In the genomic region with DNA sequence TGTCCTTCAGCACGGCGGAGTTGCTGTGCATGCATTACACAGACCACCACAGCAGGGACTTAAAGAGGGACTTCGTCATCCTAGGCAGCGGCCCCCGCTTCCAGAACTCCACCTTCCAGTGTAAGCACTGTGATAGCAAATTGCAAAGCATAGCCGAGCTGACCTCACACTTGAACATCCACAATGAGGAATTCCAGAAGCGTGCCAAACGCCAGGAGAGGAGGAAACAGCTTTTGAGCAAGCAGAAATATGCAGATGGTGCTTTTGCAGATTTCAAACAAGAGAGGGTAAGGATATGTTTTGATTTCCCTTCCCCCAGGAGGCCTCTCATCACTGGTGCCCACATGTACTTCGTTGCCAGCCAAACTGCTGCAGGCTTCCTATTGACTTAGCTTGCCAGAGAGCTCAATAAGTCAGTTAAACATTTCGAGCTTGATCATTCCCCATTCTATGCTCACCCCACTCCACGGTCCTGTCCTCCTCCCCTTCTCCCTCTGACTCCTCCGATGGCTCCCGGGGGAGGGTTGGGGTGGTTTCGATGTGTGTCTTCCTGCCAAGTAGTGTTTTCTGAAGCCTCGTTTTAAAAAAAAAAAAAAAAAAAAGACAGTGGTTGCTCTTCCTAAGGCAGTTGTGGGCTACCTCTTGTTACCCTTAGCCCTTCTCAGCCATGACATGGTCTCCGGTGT, we compare ENCODE assay signal across 10 mouse cellular contexts.
A peak's percentile ranks its signal among the peaks of the same experiment; 100 is the strongest.
DNase-seq lines count a peak whose midpoint lies in the region; ATAC-seq and TF ChIP-seq lines count a peak whose summit lies in the region.
"Had no signal": no experiment of that assay in that cellular context is flagged by ENCODE, and none has a peak within 500 bp of the region (broad histone marks: within the 10 kb centered on the region; RNA-seq: fewer than 3 reads in every experiment).

No protein-coding gene starts in this region.

- H3K9ac ChIP-seq in forebrain, postnatal 0 days = no peak overlapping the region
- H3K9ac ChIP-seq in forebrain, embryonic 13.5 days = no peak overlapping the region
- no peak overlapping the region for H3K9ac ChIP-seq in lung, postnatal 0 days (replicated peaks; ENCODE audit: low read depth)
- H3K9ac ChIP-seq: embryonic facial prominence, embryonic 13.5 days had no signal

- WGBS in forebrain, postnatal 0 days = 54% methylated on average over 16 of the region's 16 CpGs
- WGBS in forebrain, embryonic 13.5 days = 86% methylated on average over 16 of the region's 16 CpGs
- 37% methylated on average over 16 of the region's 16 CpGs for WGBS in lung, postnatal 0 days

- peak; percentile 42 for ATAC-seq in forebrain, postnatal 0 days
- no peak for ATAC-seq in forebrain, embryonic 13.5 days
- ATAC-seq in lung, postnatal 0 days = peak; percentile 82
- ATAC-seq in CD4-positive, CD25-positive, alpha-beta regulatory T cell, adult 4 months = no peak
- no peak for ATAC-seq in erythroid progenitor cell, adult 5-6 weeks (replicated peaks; ENCODE audit: low FRiP score, poor library complexity, severe bottlenecking)

- H3K4me3 ChIP-seq in forebrain, postnatal 0 days (ENCODE audit: low read depth, low read length) = no peak overlapping the region
- H3K4me3 ChIP-seq in forebrain, embryonic 13.5 days = no peak overlapping the region
- no peak overlapping the region for H3K4me3 ChIP-seq in lung, postnatal 0 days (ENCODE audit: low read depth, low read length)
- H3K4me3 ChIP-seq: embryonic facial prominence, embryonic 13.5 days had no signal

- no peak for TF ChIP-seq EP300 in lung, postnatal 0 days (IDR thresholded peaks at IDR 0.05)

- H3K4me1 ChIP-seq in forebrain, postnatal 0 days (ENCODE audit: insufficient read depth) = no peaks in the 10 kb centered on the region
- no peaks in the 10 kb centered on the region for H3K4me1 ChIP-seq in forebrain, embryonic 13.5 days
- no peaks in the 10 kb centered on the region for H3K4me1 ChIP-seq in lung, postnatal 0 days (ENCODE audit: insufficient read depth, low read depth, low read length)

- DNase-seq in forebrain, postnatal 0 days = no peak
- DNase-seq in brain, adult 2 months (ENCODE audit: low read depth, low spot score) = peak; percentile 82
- peak; percentile 36 for DNase-seq in kidney, postnatal 10 days
- DNase-seq in lung, postnatal 0 days (ENCODE audit: low spot score) = peak; percentile 83
- DNase-seq in adrenal gland, adult 8-10 months = no peak
- DNase-seq: adrenal gland, postnatal 36 days had no signal

- no peaks in the 10 kb centered on the region for H3K27me3 ChIP-seq in forebrain, postnatal 0 days (ENCODE audit: insufficient read depth, low read length)
- no peaks in the 10 kb centered on the region for H3K27me3 ChIP-seq in forebrain, embryonic 13.5 days
- H3K27me3 ChIP-seq in lung, postnatal 0 days (replicated peaks; ENCODE audit: insufficient read depth, low read length) = no peaks in the 10 kb centered on the region
- H3K27me3 ChIP-seq: embryonic facial prominence, embryonic 13.5 days had no signal

- peaks cover 84% of the 10 kb centered on the region for H3K36me3 ChIP-seq in forebrain, postnatal 0 days (ENCODE audit: insufficient read depth)
- H3K36me3 ChIP-seq in forebrain, embryonic 13.5 days (ENCODE audit: poor library complexity, severe bottlenecking) = peaks cover 99% of the 10 kb centered on the region
- peaks cover 15% of the 10 kb centered on the region; the same call in 1 of the 2 replicates for H3K36me3 ChIP-seq in lung, postnatal 0 days (ENCODE audit: insufficient read depth, low read length)

- no peak for TF ChIP-seq CTCF in forebrain, postnatal 0 days (IDR thresholded peaks at IDR 0.05; ENCODE audit: low read depth)
- TF ChIP-seq CTCF in lung, postnatal 0 days (IDR thresholded peaks at IDR 0.05) = no peak

- H3K4me2 ChIP-seq in forebrain, postnatal 0 days (ENCODE audit: low read depth) = no peak overlapping the region
- no peak overlapping the region for H3K4me2 ChIP-seq in forebrain, embryonic 13.5 days
- H3K4me2 ChIP-seq in lung, postnatal 0 days (replicated peaks; ENCODE audit: low read depth, low read length) = 0 out of 2 replicates have a peak overlapping the region, but pooled peaks have one; percentile 28
- H3K4me2 ChIP-seq: embryonic facial prominence, embryonic 13.5 days had no signal

- H3K27ac ChIP-seq in forebrain, postnatal 0 days (ENCODE audit: low read depth, low read length) = peak overlapping the region; percentile 21; the same call in 1 of the 2 replicates
- H3K27ac ChIP-seq in forebrain, embryonic 13.5 days = no peak overlapping the region
- no peak overlapping the region; the same call in 1 of the 2 replicates for H3K27ac ChIP-seq in lung, postnatal 0 days (ENCODE audit: low read length)
- H3K27ac ChIP-seq: embryonic facial prominence, embryonic 13.5 days had no signal

- H3K9me3 ChIP-seq in forebrain, postnatal 0 days (ENCODE audit: low read length) = no peaks in the 10 kb centered on the region
- H3K9me3 ChIP-seq in forebrain, embryonic 13.5 days (replicated peaks) = no peaks in the 10 kb centered on the region
- no peaks in the 10 kb centered on the region for H3K9me3 ChIP-seq in lung, postnatal 0 days (ENCODE audit: low read length)
- H3K9me3 ChIP-seq: embryonic facial prominence, embryonic 13.5 days had no signal

Comparison
In these comparisons a context has a peak if more than half of its experiments do, and no peak if none do; other contexts are left out.
1. ATAC-seq: peak in forebrain, postnatal 0 days (single experiment) and lung, postnatal 0 days (single experiment); none in forebrain, embryonic 13.5 days (single experiment), CD4-positive, CD25-positive, alpha-beta regulatory T cell, adult 4 months (single experiment) and erythroid progenitor cell, adult 5-6 weeks (single experiment).
2. DNase-seq: peak in brain, adult 2 months (single experiment), kidney, postnatal 10 days (single experiment) and lung, postnatal 0 days (single experiment); none in forebrain, postnatal 0 days (single experiment) and adrenal gland, adult 8-10 months (single experiment).